Mouse (Mus musculus) heart, postnatal 0 days (tissue): Measurements from ENCODE around the gene Ank2. TPM values are rescaled to one million over a fixed set of nuclear protein-coding genes. Genes with fewer than 3 reads are reported as not detected.

Source experiments
- ATAC-seq: fragments of 200-750 bp; cut with Nextera tagmentation; 2 replicates; pipeline ENCODE4 v1.8.0; 2017; ENCODE audit warnings: low read depth, moderate number of reproducible peaks, moderate library complexity; ENCODE audit not compliant: insufficient read depth
- DNase-seq: peaks from one replicate; pipeline ENCODE4 v3.0.0-alpha.2; 2016; ENCODE audit warnings: low spot score
- H3K27ac ChIP-seq: fragments of 300-500 bp; sonication (generic); 2 replicates; pipeline ENCODE4 v1.5.1; 2014; ENCODE audit warnings: low read depth, mild to moderate bottlenecking
- H3K27me3 ChIP-seq: fragments of 300-500 bp; sonication (generic); 2 replicates; pipeline ENCODE4 v1.6.1; 2014; ENCODE audit warnings: low read length, mixed read lengths; ENCODE audit not compliant: control insufficient read depth, insufficient read depth
- H3K36me3 ChIP-seq: fragments of 300-500 bp; sonication (generic); replicated peaks from 2 replicates; pipeline ENCODE4 v1.6.1; 2014; ENCODE audit warnings: low read length, mixed read lengths; ENCODE audit not compliant: control insufficient read depth, insufficient read depth
- H3K4me1 ChIP-seq: fragments of 300-500 bp; sonication (generic); 2 replicates; pipeline ENCODE4 v1.6.1; 2014; ENCODE audit warnings: antibody characterized with exemption; ENCODE audit not compliant: control insufficient read depth, insufficient read depth
- H3K4me2 ChIP-seq: fragments of 300-500 bp; sonication (generic); 2 replicates; pipeline ENCODE4 v1.6.1; 2014; ENCODE audit warnings: low read depth, mild to moderate bottlenecking, low read length, moderate library complexity
- H3K4me3 ChIP-seq: fragments of 300-500 bp; sonication (generic); 2 replicates; pipeline ENCODE4 v1.5.1; 2014; ENCODE audit warnings: low read depth, low read length
- H3K9ac ChIP-seq: fragments of 300-500 bp; sonication (generic); replicated peaks from 2 replicates; pipeline ENCODE4 v1.6.1; 2014; ENCODE audit warnings: low read depth, low read length, mixed read lengths
- H3K9me3 ChIP-seq: fragments of 300-500 bp; sonication (generic); replicated peaks from 2 replicates; pipeline ENCODE4 v1.6.1; 2016; ENCODE audit warnings: low read length; ENCODE audit not compliant: control insufficient read depth
- CTCF ChIP-seq: IDR thresholded peaks from 2 replicates; pipeline ENCODE4 v1.5.1; 2016; ENCODE audit warnings: antibody characterized with exemption, control low read depth, low read depth
- EP300 ChIP-seq: IDR thresholded peaks from 2 replicates; pipeline ENCODE4 v1.6.1; 2016; ENCODE audit warnings: antibody characterized with exemption, low read depth
- WGBS: fragments of 180-500 bp; shearing (Covaris S2); extraction: QIAGEN DNeasy Blood & Tissue Kit; methylation state at CpG from one replicate; pipeline ENCODE4 v1.1.7; 2014; 5-methylcytosine and 5-hydroxymethylcytosine counted together
- polyA plus RNA-seq: library from polyadenylated mRNA; unstranded; fragments of >200 nt; fragmentation: Nextera tagmentation; extraction: Ambion mirVana; gene quantifications from 2 replicates; pipeline ENCODE4 v1.2.1, GENCODE M21; 2015
- total RNA-seq: library from RNA; depleted of rRNA; stranded (reverse); fragments of >200 nt; gene quantifications from 2 replicates; pipeline ENCODE4 v1.2.3, GENCODE M21; 2014; ENCODE audit warnings: low replicate concordance

Gene Ank2
- total and polyA plus RNA-seq, 2 experiments from 2014 or later, result 45.1 to 138 TPM

- TF ChIP-seq EP300 (no peak), CTCF (no peak)
- H3K36me3 ChIP-seq, result no peaks in the 10 kb centered on the region
- ATAC-seq (no peak), DNase-seq (no peak)
- no peak overlapping the region for H3K9ac ChIP-seq
- H3K4me3 ChIP-seq, result no peak overlapping the region
- no peaks in the 10 kb centered on the region; the same call in 1 of the 2 replicates for H3K9me3 ChIP-seq
- H3K4me1 ChIP-seq, result no peaks in the 10 kb centered on the region
- no peak overlapping the region for H3K27ac ChIP-seq
- H3K4me2 ChIP-seq, result no peak overlapping the region
- no peaks in the 10 kb centered on the region for H3K27me3 ChIP-seq
- 92% methylated on average over 9 of the region's 9 CpGs for WGBS
These were observed 300.0 kb downstream of the Ank2 start for GRCm38 (mm10) chr3:127199112-127199665.

DNA sequence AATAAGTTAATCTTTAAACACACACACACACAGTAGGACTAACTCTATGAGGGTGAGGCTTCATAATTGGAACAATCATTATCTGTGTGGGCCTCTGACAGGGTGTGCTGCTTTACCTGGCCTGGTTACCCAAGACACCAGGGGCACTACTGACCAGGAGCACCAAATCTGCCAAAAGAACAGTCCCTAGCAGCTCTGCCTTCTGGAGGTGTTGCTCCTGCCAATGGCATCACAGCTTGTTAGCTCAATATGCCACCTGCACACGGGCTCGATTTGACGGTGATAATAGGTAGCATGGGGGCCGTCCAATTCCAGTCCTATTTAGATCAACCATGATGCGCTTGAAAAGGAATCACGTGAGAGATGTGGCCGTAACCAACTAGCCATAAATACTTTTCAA, 300.5 kb downstream of the Ank2 start:
- TF ChIP-seq CTCF, result no peak
- no peak for TF ChIP-seq EP300
- no peak for ATAC-seq
- 93% methylated on average over 7 of the region's 7 CpGs for WGBS

GRCm38 (mm10) chr3:127188789-127189128, 310.4 kb downstream of the Ank2 start:
- 84% methylated on average over 5 of the region's 5 CpGs for WGBS
- H3K36me3 ChIP-seq, result no peaks in the 10 kb centered on the region
- TF ChIP-seq CTCF, result no peak
- TF ChIP-seq EP300, result no peak
- no peak overlapping the region for H3K9ac ChIP-seq
- ATAC-seq (no peak), DNase-seq (no peak)
- H3K27ac ChIP-seq, result no peak overlapping the region
- no peak overlapping the region for H3K4me2 ChIP-seq
- H3K4me1 ChIP-seq, result no peaks in the 10 kb centered on the region
- no peak overlapping the region for H3K4me3 ChIP-seq
- H3K9me3 ChIP-seq, result no peaks in the 10 kb centered on the region
- H3K27me3 ChIP-seq, result no peaks in the 10 kb centered on the region

More for the DNA sequence above, 300.5 kb downstream of the Ank2 start:
- Histone ChIP-seq H3K4me1 (no peaks in the 10 kb centered on the region), H3K9ac (no peak overlapping the region), H3K36me3 (no peaks in the 10 kb centered on the region), H3K27me3 (no peaks in the 10 kb centered on the region), H3K4me3 (no peak overlapping the region), H3K27ac (no peak overlapping the region), H3K9me3 (no peaks in the 10 kb centered on the region; the same call in 1 of the 2 replicates), H3K4me2 (no peak overlapping the region)
- no peak for DNase-seq

DNA sequence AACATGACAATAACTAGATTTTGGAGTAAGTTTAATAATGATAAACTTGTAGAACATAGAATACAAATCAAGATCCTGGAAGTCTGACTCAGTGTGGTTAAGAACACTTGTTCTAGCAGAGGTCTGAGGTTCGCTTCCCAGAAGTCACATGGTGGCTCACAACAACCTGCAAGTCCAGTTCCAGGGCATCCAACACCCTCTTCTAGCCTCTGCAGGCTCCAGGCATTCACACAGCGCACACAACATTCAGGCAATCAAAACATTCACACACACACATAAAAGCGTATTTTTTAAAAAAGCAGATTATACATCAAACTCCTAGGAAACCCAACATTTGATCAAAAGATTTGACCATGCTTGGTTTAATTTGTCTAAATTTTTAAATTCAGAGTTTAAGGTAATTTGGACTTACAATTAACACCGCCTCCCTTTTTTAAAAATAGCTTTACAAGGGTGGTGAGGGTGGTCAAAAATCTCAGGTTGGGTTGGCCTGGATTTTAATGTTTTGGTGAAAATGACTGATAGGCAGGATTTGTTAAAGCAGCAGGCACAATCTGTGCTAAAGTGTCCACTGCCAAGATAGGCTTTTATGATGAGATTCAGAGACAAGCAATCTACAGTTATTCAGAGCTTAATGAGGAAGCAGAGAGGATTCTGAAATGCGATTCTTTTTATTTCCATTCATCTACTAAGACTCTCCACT, 310.9 kb downstream of the Ank2 start:
- 85% methylated on average over 5 of the region's 5 CpGs for WGBS
- H3K9me3 ChIP-seq, result no peaks in the 10 kb centered on the region
- no peak overlapping the region for H3K4me2 ChIP-seq
- no peak overlapping the region for H3K4me3 ChIP-seq
- no peak overlapping the region for H3K27ac ChIP-seq
- H3K9ac ChIP-seq, result no peak overlapping the region
- DNase-seq, result no peak
- no peaks in the 10 kb centered on the region for H3K27me3 ChIP-seq
- ATAC-seq, result no peak
- no peaks in the 10 kb centered on the region for H3K36me3 ChIP-seq
- TF ChIP-seq EP300 (no peak), CTCF (no peak)
- H3K4me1 ChIP-seq, result no peaks in the 10 kb centered on the region

DNA sequence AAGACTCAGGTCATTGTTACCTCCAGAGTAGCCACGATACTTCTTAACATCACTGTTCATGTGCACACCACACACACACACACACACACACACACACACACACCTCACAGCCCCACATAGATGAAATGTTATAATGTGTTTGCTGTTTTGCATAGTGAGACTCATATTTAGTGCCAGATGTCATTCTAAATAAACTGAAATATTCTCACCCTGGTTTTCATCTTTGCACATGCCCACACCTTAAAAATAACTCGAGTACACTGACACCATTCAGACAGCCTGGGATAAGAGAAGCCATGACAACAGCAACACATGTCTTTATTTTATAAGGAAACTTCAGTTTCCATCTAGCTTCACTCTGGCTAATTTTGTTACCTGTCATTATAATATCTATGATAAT, 312.1 kb downstream of the Ank2 start:
- H3K4me3 ChIP-seq, result no peak overlapping the region
- TF ChIP-seq CTCF (no peak), EP300 (no peak)
- H3K36me3 ChIP-seq, result no peaks in the 10 kb centered on the region
- ATAC-seq (no peak), DNase-seq (no peak)
- no peaks in the 10 kb centered on the region for H3K4me1 ChIP-seq
- H3K4me2 ChIP-seq, result no peak overlapping the region
- H3K9ac ChIP-seq, result no peak overlapping the region
- H3K27me3 ChIP-seq, result no peaks in the 10 kb centered on the region
- H3K27ac ChIP-seq, result no peak overlapping the region
- H3K9me3 ChIP-seq, result no peaks in the 10 kb centered on the region
- WGBS, result 65% methylated on average over 2 of the region's 2 CpGs

DNA sequence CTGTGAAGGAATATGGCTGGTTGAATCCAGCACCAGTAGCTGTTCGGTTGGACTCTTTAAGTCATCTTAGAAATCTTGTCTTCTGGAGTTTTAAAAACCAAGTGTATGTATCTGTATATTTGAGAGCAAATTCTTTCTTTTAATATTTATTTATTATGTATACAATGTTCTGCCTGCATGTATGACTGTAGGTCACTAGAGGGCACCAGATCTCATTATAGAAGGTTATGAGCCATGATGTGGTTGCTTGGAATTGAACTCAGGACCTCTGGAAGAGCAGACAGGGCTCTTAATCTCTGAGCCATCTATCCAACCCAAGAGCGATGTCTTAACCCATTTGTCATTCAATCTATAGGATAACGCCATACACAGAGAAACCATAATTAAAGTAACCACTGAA, 312.9 kb downstream of the Ank2 start:
- ATAC-seq (no peak), DNase-seq (no peak)
- H3K9me3 ChIP-seq, result no peaks in the 10 kb centered on the region

More for the DNA sequence above, 312.9 kb downstream of the Ank2 start:
- Histone ChIP-seq H3K36me3 (no peaks in the 10 kb centered on the region), H3K4me2 (no peak overlapping the region), H3K9ac (no peak overlapping the region), H3K4me3 (no peak overlapping the region), H3K27me3 (no peaks in the 10 kb centered on the region), H3K27ac (no peak overlapping the region), H3K4me1 (no peaks in the 10 kb centered on the region)
- WGBS, result 91% methylated on average over 3 of the region's 3 CpGs
- TF ChIP-seq EP300, result no peak
- TF ChIP-seq CTCF, result no peak
